Mouse (Mus musculus): ENCODE measurements at regions not wholly inside any gene's neighbourhood (a gene's known extent, or its start where the extent isn't known, plus 50 kb on each side); places are given as distances from the start of the nearest gene placed in this dataset.
A peak's percentile ranks its signal among the peaks of the same experiment; 100 is the strongest.

- 71% methylated on average over 10 of the region's 10 CpGs for WGBS
- DNase-seq (ENCODE audit: low spot score) (no peak), ATAC-seq (replicated peaks; ENCODE audit: low FRiP score) (no peak)
- no peak overlapping the region for H3K9ac ChIP-seq (ENCODE audit: low read length)
- H3K4me3 ChIP-seq (ENCODE audit: low read depth, low read length), result no peak overlapping the region
- H3K4me2 ChIP-seq (ENCODE audit: low read depth, low read length, severe bottlenecking), result no peak overlapping the region
- H3K27me3 ChIP-seq (ENCODE audit: control insufficient read depth, insufficient read depth, low read length), result no peaks in the 10 kb centered on the region
- H3K27ac ChIP-seq (ENCODE audit: low read depth, low read length), result no peak overlapping the region
- H3K9me3 ChIP-seq (ENCODE audit: control insufficient read depth, low read length), result no peaks in the 10 kb centered on the region
- H3K4me1 ChIP-seq (replicated peaks; ENCODE audit: control insufficient read depth, insufficient read depth, low read length), result no peaks in the 10 kb centered on the region
- no peaks in the 10 kb centered on the region for H3K36me3 ChIP-seq (ENCODE audit: control insufficient read depth, insufficient read depth, low read length)
Measured at GRCm38 (mm10) chr7:111242646-111243045, 159.8 kb upstream of the Eif4g2 start.

DNA sequence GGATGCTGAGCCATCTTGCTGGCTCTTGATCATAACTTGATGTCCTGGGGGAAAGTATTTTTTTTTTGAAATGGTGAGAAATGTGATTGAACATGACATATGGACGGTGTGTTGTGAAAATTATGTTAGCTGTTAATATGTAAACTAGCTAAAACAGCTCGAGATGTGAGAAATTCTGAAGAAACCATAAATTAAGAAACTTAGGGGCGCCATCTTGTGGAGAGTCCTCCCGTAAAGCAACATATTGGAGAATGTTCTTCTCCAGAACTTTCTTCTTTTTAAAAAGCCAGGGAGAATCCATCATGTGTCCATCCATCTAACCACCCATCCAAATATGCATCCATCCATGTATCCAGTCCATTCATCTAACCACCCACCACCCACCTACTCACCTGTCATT is 158.7 kb upstream of the Eif4g2 start:
- no peaks in the 10 kb centered on the region for H3K36me3 ChIP-seq (ENCODE audit: control insufficient read depth, insufficient read depth, low read length)
- no peaks in the 10 kb centered on the region for H3K4me1 ChIP-seq (replicated peaks; ENCODE audit: control insufficient read depth, insufficient read depth, low read length)
- ATAC-seq (replicated peaks; ENCODE audit: low FRiP score), result no peak
- H3K27ac ChIP-seq (ENCODE audit: low read depth, low read length), result no peak overlapping the region
- 69% methylated on average over 4 of the region's 4 CpGs for WGBS
- H3K9ac ChIP-seq (ENCODE audit: low read length), result no peak overlapping the region
- H3K9me3 ChIP-seq (ENCODE audit: control insufficient read depth, low read length), result no peaks in the 10 kb centered on the region
- DNase-seq (ENCODE audit: low spot score), result no peak
- H3K4me3 ChIP-seq (ENCODE audit: low read depth, low read length), result no peak overlapping the region
- H3K27me3 ChIP-seq (ENCODE audit: control insufficient read depth, insufficient read depth, low read length), result no peaks in the 10 kb centered on the region
- H3K4me2 ChIP-seq (ENCODE audit: low read depth, low read length, severe bottlenecking), result no peak overlapping the region

DNA sequence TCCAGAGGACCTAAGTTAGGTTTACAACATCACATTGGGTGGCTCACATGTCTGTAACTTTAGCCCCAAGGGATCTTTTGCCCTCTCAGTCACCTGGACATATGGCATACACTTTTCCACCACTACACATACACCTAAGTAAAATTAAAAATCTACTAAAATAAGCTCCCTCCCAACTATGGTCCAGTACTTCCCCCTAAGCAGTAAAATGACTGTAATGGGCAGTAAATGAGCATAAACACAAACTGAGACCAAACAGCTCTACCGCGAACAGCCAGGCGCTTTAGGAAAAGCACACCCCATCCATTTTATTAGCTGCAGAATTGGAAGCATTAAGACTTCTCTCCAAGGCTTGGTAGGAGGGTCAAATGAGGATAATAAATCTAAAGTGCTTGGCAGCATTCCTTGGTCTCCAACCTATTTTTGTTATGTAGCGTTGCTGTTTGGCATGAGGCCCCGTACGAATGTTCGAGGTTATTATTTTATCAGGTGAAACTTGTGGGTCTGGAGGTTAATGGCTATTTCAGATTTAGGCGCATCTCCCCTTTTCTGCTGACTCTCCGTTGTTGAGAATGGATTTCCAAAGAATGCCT is 157.5 kb upstream of the Eif4g2 start:
- Histone ChIP-seq H3K9me3 (ENCODE audit: control insufficient read depth, low read length) (no peaks in the 10 kb centered on the region), H3K27ac (ENCODE audit: low read depth, low read length) (no peak overlapping the region), H3K4me2 (ENCODE audit: low read depth, low read length, severe bottlenecking) (no peak overlapping the region), H3K36me3 (ENCODE audit: control insufficient read depth, insufficient read depth, low read length) (no peaks in the 10 kb centered on the region), H3K27me3 (ENCODE audit: control insufficient read depth, insufficient read depth, low read length) (no peaks in the 10 kb centered on the region), H3K4me1 (replicated peaks; ENCODE audit: control insufficient read depth, insufficient read depth, low read length) (no peaks in the 10 kb centered on the region), H3K4me3 (ENCODE audit: low read depth, low read length) (no peak overlapping the region), H3K9ac (ENCODE audit: low read length) (no peak overlapping the region)
- ATAC-seq (replicated peaks; ENCODE audit: low FRiP score), result no peak
- peak; percentile 20 for DNase-seq (ENCODE audit: low spot score)
- WGBS, result 91% methylated on average over 9 of the region's 9 CpGs

DNA sequence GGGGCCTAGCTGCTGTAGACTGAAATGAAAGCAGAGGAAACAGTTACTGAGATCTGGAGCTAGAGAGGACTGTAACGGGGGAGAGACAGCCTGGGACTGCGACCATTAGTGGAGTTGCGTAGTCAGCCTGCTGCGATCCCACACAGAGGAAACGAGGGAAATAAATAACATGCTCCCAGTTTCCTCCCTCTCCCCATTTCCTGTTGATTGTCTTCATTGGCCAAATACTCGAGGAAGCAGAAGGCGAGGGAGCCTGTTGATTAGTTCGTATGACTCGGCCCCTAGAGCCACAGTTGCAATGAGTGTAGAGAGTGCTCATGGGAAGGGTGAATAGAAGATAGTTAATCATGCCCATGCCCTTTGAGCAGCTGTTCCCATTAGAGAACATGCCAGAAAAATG is 155.0 kb upstream of the Eif4g2 start:
- 85% methylated on average over 9 of the region's 9 CpGs for WGBS
- ATAC-seq (replicated peaks; ENCODE audit: low FRiP score) (no peak), DNase-seq (ENCODE audit: low spot score) (no peak)
- Histone ChIP-seq H3K4me1 (replicated peaks; ENCODE audit: control insufficient read depth, insufficient read depth, low read length) (no peaks in the 10 kb centered on the region), H3K27me3 (ENCODE audit: control insufficient read depth, insufficient read depth, low read length) (no peaks in the 10 kb centered on the region), H3K36me3 (ENCODE audit: control insufficient read depth, insufficient read depth, low read length) (no peaks in the 10 kb centered on the region), H3K9ac (ENCODE audit: low read length) (no peak overlapping the region), H3K4me3 (ENCODE audit: low read depth, low read length) (no peak overlapping the region), H3K4me2 (ENCODE audit: low read depth, low read length, severe bottlenecking) (no peak overlapping the region), H3K9me3 (ENCODE audit: control insufficient read depth, low read length) (no peaks in the 10 kb centered on the region), H3K27ac (ENCODE audit: low read depth, low read length) (no peak overlapping the region)

GRCm38 (mm10) chr7:111230630-111231029 is 147.8 kb upstream of the Eif4g2 start:
- Histone ChIP-seq H3K27ac (ENCODE audit: low read depth, low read length) (no peak overlapping the region), H3K9ac (ENCODE audit: low read length) (no peak overlapping the region), H3K27me3 (ENCODE audit: control insufficient read depth, insufficient read depth, low read length) (no peaks in the 10 kb centered on the region), H3K4me2 (ENCODE audit: low read depth, low read length, severe bottlenecking) (no peak overlapping the region), H3K36me3 (ENCODE audit: control insufficient read depth, insufficient read depth, low read length) (no peaks in the 10 kb centered on the region), H3K4me3 (ENCODE audit: low read depth, low read length) (no peak overlapping the region), H3K4me1 (replicated peaks; ENCODE audit: control insufficient read depth, insufficient read depth, low read length) (no peaks in the 10 kb centered on the region), H3K9me3 (ENCODE audit: control insufficient read depth, low read length) (no peaks in the 10 kb centered on the region)
- WGBS, result 87% methylated on average over 2 of the region's 2 CpGs
- DNase-seq (ENCODE audit: low spot score), result no peak
- ATAC-seq (replicated peaks; ENCODE audit: low FRiP score), result no peak

- ATAC-seq (replicated peaks; ENCODE audit: low FRiP score) (no peak), DNase-seq (ENCODE audit: low spot score) (no peak)
- Histone ChIP-seq H3K36me3 (ENCODE audit: control insufficient read depth, insufficient read depth, low read length) (no peaks in the 10 kb centered on the region), H3K9me3 (ENCODE audit: control insufficient read depth, low read length) (no peaks in the 10 kb centered on the region), H3K27ac (ENCODE audit: low read depth, low read length) (no peak overlapping the region), H3K9ac (ENCODE audit: low read length) (no peak overlapping the region), H3K4me3 (ENCODE audit: low read depth, low read length) (no peak overlapping the region), H3K4me1 (replicated peaks; ENCODE audit: control insufficient read depth, insufficient read depth, low read length) (no peaks in the 10 kb centered on the region), H3K4me2 (ENCODE audit: low read depth, low read length, severe bottlenecking) (no peak overlapping the region), H3K27me3 (ENCODE audit: control insufficient read depth, insufficient read depth, low read length) (no peaks in the 10 kb centered on the region)
- 77% methylated on average over 3 of the region's 3 CpGs for WGBS
Measured at GRCm38 (mm10) chr7:111227082-111227481, 144.3 kb upstream of the Eif4g2 start.

DNA sequence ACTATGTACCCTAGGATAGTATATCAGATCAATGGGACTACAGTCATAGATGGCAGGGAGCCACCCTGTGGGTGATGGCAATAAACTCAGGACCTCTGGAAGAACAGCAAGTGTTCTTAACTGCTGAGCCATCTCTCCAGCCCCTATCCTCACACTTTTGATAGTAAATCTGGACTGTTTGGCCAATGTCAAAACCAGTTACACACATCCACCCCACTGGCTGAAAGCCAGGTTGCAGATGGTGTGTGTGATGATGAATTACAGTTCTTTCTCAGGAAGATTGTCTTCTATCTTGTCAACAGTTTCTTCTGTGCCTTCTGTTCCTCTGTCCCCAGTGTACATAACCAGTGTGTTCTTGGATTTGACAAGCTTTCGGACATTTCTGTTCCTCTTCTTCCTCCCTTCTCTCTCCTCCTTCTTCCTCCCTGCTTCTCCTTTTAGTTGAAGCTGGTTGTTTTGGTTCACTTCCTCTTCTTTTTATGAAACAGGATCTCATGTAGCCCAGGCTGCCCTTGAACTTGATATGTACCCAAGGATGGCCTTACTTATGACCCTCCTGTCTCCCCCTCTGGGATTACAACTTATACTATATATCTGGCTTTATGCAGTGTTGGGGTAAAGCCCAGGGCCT is 143.3 kb upstream of the Eif4g2 start:
- Histone ChIP-seq H3K27ac (ENCODE audit: low read depth, low read length) (no peak overlapping the region), H3K4me3 (ENCODE audit: low read depth, low read length) (no peak overlapping the region), H3K4me2 (ENCODE audit: low read depth, low read length, severe bottlenecking) (no peak overlapping the region), H3K9ac (ENCODE audit: low read length) (no peak overlapping the region), H3K27me3 (ENCODE audit: control insufficient read depth, insufficient read depth, low read length) (no peaks in the 10 kb centered on the region), H3K36me3 (ENCODE audit: control insufficient read depth, insufficient read depth, low read length) (no peaks in the 10 kb centered on the region), H3K4me1 (replicated peaks; ENCODE audit: control insufficient read depth, insufficient read depth, low read length) (no peaks in the 10 kb centered on the region), H3K9me3 (ENCODE audit: control insufficient read depth, low read length) (no peaks in the 10 kb centered on the region)
- 85% methylated on average over 1 of the region's 1 CpGs for WGBS
- ATAC-seq (replicated peaks; ENCODE audit: low FRiP score), result no peak
- no peak for DNase-seq (ENCODE audit: low spot score)

DNA sequence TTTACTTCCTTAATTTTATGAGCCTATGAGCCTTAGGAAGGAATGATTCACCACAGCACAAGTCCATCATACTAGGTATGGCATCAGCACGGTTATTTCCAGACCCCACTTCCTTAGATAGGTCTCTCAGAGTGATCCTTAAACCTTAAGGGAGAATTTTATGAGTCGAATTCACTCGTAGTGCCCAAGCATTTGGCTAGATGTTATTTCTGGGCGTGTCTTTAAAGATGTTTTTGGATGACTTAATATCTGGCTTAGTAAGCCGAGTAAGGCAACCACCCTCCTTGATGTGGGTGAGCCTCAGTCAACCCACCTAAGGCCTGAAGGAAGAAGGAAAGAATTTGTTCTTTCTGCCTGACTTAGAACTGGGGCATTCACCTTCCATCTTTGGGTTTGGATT is 132.8 kb upstream of the Eif4g2 start:
- no peaks in the 10 kb centered on the region for H3K36me3 ChIP-seq (ENCODE audit: control insufficient read depth, insufficient read depth, low read length)
- no peaks in the 10 kb centered on the region for H3K9me3 ChIP-seq (ENCODE audit: control insufficient read depth, low read length)
- 83% methylated on average over 5 of the region's 5 CpGs for WGBS
- H3K9ac ChIP-seq (ENCODE audit: low read length), result no peak overlapping the region
- H3K27me3 ChIP-seq (ENCODE audit: control insufficient read depth, insufficient read depth, low read length), result no peaks in the 10 kb centered on the region
- ATAC-seq (replicated peaks; ENCODE audit: low FRiP score), result no peak
- H3K4me2 ChIP-seq (ENCODE audit: low read depth, low read length, severe bottlenecking), result no peak overlapping the region
- H3K4me3 ChIP-seq (ENCODE audit: low read depth, low read length), result no peak overlapping the region
- no peak overlapping the region for H3K27ac ChIP-seq (ENCODE audit: low read depth, low read length)
- no peak for DNase-seq (ENCODE audit: low spot score)
- H3K4me1 ChIP-seq (replicated peaks; ENCODE audit: control insufficient read depth, insufficient read depth, low read length), result no peaks in the 10 kb centered on the region

DNA sequence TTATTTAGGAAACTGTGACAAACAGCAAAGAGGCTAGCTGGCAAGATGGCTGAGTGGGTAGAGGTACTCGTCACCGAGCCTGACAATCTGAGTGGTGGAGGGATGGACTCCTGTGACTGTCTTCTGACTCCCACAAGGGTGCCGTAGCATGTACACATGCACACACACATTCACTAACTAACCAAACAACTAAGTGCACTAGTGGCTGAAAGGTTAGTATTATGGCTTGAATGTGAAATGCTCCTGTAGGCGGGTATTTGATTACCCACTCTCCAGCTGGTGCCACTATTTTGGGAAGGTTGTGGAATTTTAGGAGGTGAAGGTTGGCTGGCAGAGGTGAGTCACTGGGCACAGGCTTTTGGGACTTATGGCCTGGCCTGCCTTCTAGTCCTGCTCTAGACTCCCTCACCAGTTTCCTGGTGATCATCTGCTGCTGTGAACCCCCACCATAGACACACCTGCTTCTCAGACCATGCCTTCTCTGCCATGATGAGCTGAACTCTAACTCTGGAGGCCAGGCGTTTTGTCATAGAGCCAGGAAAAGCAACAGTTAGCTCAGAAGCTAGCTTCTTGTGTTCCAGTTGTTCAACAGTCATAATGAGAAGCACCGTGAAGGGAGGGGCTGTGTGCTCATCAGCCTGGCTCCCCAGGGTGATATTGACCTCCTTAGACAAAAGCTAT is 131.5 kb upstream of the Eif4g2 start:
- H3K4me1 ChIP-seq (replicated peaks; ENCODE audit: control insufficient read depth, insufficient read depth, low read length), result no peaks in the 10 kb centered on the region
- no peaks in the 10 kb centered on the region for H3K36me3 ChIP-seq (ENCODE audit: control insufficient read depth, insufficient read depth, low read length)
- no peak overlapping the region for H3K27ac ChIP-seq (ENCODE audit: low read depth, low read length)
- no peak overlapping the region for H3K9ac ChIP-seq (ENCODE audit: low read length)
- DNase-seq (ENCODE audit: low spot score) (no peak), ATAC-seq (replicated peaks; ENCODE audit: low FRiP score) (no peak)
- H3K27me3 ChIP-seq (ENCODE audit: control insufficient read depth, insufficient read depth, low read length), result no peaks in the 10 kb centered on the region
- H3K4me3 ChIP-seq (ENCODE audit: low read depth, low read length), result no peak overlapping the region
- WGBS, result 87% methylated on average over 6 of the region's 6 CpGs
- H3K9me3 ChIP-seq (ENCODE audit: control insufficient read depth, low read length), result no peaks in the 10 kb centered on the region
- H3K4me2 ChIP-seq (ENCODE audit: low read depth, low read length, severe bottlenecking), result no peak overlapping the region
